Mouse (Mus musculus) midbrain, postnatal 0 days (tissue): Measurements from ENCODE around the gene Cd274. TPM values are rescaled to one million over a fixed set of nuclear protein-coding genes. Genes with fewer than 3 reads are reported as not detected.

Source experiments
- ATAC-seq: fragments of 200-750 bp; cut with Nextera tagmentation; 2 replicates; pipeline ENCODE4 v1.8.0; 2017; ENCODE audit warnings: moderate number of reproducible peaks, mild to moderate bottlenecking, moderate TSS enrichment, moderate library complexity; ENCODE audit not compliant: low FRiP score
- DNase-seq: peaks from one replicate; pipeline ENCODE4 v3.0.0-alpha.2; 2015; ENCODE audit warnings: low spot score
- H3K27ac ChIP-seq: fragments of 300-500 bp; sonication (generic); 2 replicates; pipeline ENCODE4 v1.5.1; 2014; ENCODE audit warnings: low read depth, mild to moderate bottlenecking, low read length, mixed read lengths
- H3K27me3 ChIP-seq: fragments of 300-500 bp; sonication (generic); 2 replicates; pipeline ENCODE4 v1.6.1; 2014; ENCODE audit warnings: low read length, control low read depth, mixed read lengths; ENCODE audit not compliant: insufficient read depth
- H3K36me3 ChIP-seq: fragments of 300-500 bp; sonication (generic); 2 replicates; pipeline ENCODE4 v1.6.1; 2014; ENCODE audit warnings: low read length, control low read depth, mixed read lengths; ENCODE audit not compliant: insufficient read depth
- H3K4me1 ChIP-seq: fragments of 300-500 bp; sonication (generic); 2 replicates; pipeline ENCODE4 v1.6.1; 2014; ENCODE audit warnings: mild to moderate bottlenecking, control low read depth, antibody characterized with exemption, low read length, mixed read lengths; ENCODE audit not compliant: insufficient read depth
- H3K4me2 ChIP-seq: fragments of 300-500 bp; sonication (generic); 2 replicates; pipeline ENCODE4 v1.6.1; 2014; ENCODE audit warnings: low read depth, mild to moderate bottlenecking, low read length, mixed read lengths; ENCODE audit not compliant: poor library complexity, severe bottlenecking
- H3K4me3 ChIP-seq: fragments of 300-500 bp; sonication (generic); 2 replicates; pipeline ENCODE4 v1.5.1; 2014; ENCODE audit warnings: low read depth, mild to moderate bottlenecking, low read length, moderate library complexity
- H3K9ac ChIP-seq: fragments of 300-500 bp; sonication (generic); replicated peaks from 2 replicates; pipeline ENCODE4 v1.6.1; 2014; ENCODE audit warnings: mild to moderate bottlenecking, low read length, moderate library complexity, mixed read lengths; ENCODE audit not compliant: poor library complexity, severe bottlenecking
- H3K9me3 ChIP-seq: fragments of 300-500 bp; sonication (generic); 2 replicates; pipeline ENCODE4 v1.6.1; 2016; ENCODE audit warnings: low read length, control low read depth
- CTCF ChIP-seq: IDR thresholded peaks from 2 replicates; pipeline ENCODE4 v1.5.1; 2016; ENCODE audit warnings: antibody characterized with exemption, mild to moderate bottlenecking
- WGBS: fragments of 180-500 bp; shearing (Covaris S2); extraction: QIAGEN DNeasy Blood & Tissue Kit; methylation state at CpG from one replicate; pipeline ENCODE4 v1.1.7; 2014; 5-methylcytosine and 5-hydroxymethylcytosine counted together
- polyA plus RNA-seq: library from polyadenylated mRNA; unstranded; fragments of >200 nt; fragmentation: Nextera tagmentation; extraction: Ambion mirVana; gene quantifications from 2 replicates; pipeline ENCODE4 v1.2.1, GENCODE M21; 2015
- total RNA-seq: library from RNA; depleted of rRNA; stranded (reverse); fragments of >200 nt; gene quantifications from 2 replicates; pipeline ENCODE4 v1.2.3, GENCODE M21; 2014

The Cd274 gene
- total and polyA plus RNA-seq, 2 experiments from 2014 or later: 0.22 to 0.38 TPM

DNA sequence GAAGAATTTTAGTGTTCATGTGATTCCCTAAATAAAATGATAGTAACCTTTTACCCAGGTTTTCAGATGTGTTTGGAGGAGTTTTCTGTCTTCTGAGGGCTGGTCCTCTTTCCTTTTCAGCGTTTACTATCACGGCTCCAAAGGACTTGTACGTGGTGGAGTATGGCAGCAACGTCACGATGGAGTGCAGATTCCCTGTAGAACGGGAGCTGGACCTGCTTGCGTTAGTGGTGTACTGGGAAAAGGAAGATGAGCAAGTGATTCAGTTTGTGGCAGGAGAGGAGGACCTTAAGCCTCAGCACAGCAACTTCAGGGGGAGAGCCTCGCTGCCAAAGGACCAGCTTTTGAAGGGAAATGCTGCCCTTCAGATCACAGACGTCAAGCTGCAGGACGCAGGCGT lies 6.2 kb downstream of the Cd274 start:
- peak overlapping the region; percentile 45 for H3K4me2 ChIP-seq
- H3K27me3 ChIP-seq: no peaks in the 10 kb centered on the region
- H3K4me1 ChIP-seq: no peaks in the 10 kb centered on the region
- DNase-seq: no peak
- H3K27ac ChIP-seq: no peak overlapping the region
- no peak for ATAC-seq
- no peak for TF ChIP-seq CTCF
- peak overlapping the region; percentile 25 for H3K4me3 ChIP-seq
- H3K36me3 ChIP-seq: no peaks in the 10 kb centered on the region
- H3K9ac ChIP-seq: 0 out of 2 replicates have a peak overlapping the region, but pooled peaks have one; percentile 4
- H3K9me3 ChIP-seq: no peaks in the 10 kb centered on the region
- WGBS: 42% methylated on average over 11 of the region's 11 CpGs

DNA sequence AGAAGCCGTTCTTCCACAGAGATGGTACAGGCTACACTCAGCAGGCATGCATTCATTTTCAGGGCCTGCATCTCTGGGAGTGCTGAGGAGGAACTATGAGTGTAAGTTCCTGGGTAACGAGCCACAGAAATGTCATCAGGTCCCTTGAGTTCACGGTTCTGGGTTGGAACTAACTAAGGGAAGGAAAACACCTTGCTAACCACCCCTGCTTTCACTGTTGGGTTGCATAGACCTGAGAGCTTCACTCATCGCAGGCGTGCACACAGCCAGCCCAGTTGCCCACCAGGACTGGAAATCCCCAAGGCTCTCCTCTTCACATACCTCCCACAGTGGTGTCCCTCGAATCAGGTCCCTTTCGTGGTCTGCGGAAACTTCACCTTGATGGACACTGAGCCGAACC lies 7.7 kb downstream of the Cd274 start:
- no peaks in the 10 kb centered on the region for H3K4me1 ChIP-seq
- ATAC-seq (no peak), DNase-seq (no peak)
- WGBS: 93% methylated on average over 9 of the region's 9 CpGs
- no peak overlapping the region for H3K4me2 ChIP-seq
- H3K9ac ChIP-seq: no peak overlapping the region
- H3K9me3 ChIP-seq: no peaks in the 10 kb centered on the region
- no peaks in the 10 kb centered on the region for H3K36me3 ChIP-seq
- no peak overlapping the region for H3K4me3 ChIP-seq
- no peaks in the 10 kb centered on the region for H3K27me3 ChIP-seq
- H3K27ac ChIP-seq: no peak overlapping the region
- TF ChIP-seq CTCF: no peak

DNA sequence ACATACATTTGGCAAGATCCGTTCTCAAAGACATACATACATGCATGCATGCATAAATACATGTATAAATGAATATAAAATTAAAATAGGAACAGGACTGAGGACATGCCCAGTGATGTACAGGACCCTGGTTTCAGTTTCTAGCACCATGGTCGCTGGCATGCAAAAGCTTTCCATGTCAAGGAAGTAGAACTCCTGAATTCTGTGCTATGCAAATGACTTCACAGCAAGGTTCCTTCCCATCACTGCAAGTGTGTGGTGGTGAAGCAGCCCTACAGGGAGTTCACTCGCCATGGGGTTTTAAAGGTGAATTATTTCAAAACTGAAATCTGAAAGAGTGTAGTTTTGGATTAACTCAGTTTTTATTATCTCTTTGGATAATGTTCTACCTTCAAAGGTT lies 9.1 kb downstream of the Cd274 start:
- H3K9ac ChIP-seq: no peak overlapping the region
- ATAC-seq (no peak), DNase-seq (no peak)
- no peak overlapping the region for H3K27ac ChIP-seq
- no peaks in the 10 kb centered on the region for H3K27me3 ChIP-seq
- H3K36me3 ChIP-seq: no peaks in the 10 kb centered on the region
- no peaks in the 10 kb centered on the region for H3K9me3 ChIP-seq
- TF ChIP-seq CTCF: no peak
- WGBS: 76% methylated on average over 3 of the region's 3 CpGs
- H3K4me1 ChIP-seq: no peaks in the 10 kb centered on the region
- no peak overlapping the region for H3K4me2 ChIP-seq
- no peak overlapping the region for H3K4me3 ChIP-seq

GRCm38 (mm10) chr19:29379839-29380603 lies 12.8 kb downstream of the Cd274 start:
- DNase-seq (no peak), ATAC-seq (no peak)
- no peak overlapping the region for H3K9ac ChIP-seq
- no peaks in the 10 kb centered on the region for H3K36me3 ChIP-seq
- no peaks in the 10 kb centered on the region for H3K4me1 ChIP-seq
- 90% methylated on average over 14 of the region's 14 CpGs for WGBS
- H3K27ac ChIP-seq: no peak overlapping the region
- no peak overlapping the region for H3K4me2 ChIP-seq
- no peaks in the 10 kb centered on the region for H3K9me3 ChIP-seq
- TF ChIP-seq CTCF: no peak
- H3K4me3 ChIP-seq: no peak overlapping the region
- H3K27me3 ChIP-seq: no peaks in the 10 kb centered on the region

DNA sequence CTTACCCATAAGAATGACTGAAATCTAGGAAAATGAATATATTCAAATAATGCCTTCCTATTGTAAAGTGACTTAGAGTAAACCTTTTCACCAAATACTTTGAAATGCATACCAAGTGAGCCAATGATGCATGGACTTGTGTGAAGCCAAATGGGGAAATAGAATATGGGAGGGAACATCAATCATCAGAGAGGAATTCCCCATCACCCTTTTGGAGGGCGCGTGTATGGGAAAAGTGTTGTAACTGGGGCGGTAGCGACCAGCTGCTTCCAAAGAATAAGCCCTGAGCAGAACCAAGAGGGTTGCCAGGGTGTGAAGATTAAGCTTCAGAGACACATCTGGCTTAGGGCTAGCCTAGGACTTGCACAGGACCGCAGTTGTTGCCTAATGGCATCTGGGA lies 16.1 kb downstream of the Cd274 start:
- DNase-seq: no peak
- Histone ChIP-seq H3K27me3 (no peaks in the 10 kb centered on the region), H3K4me3 (no peak overlapping the region), H3K36me3 (no peaks in the 10 kb centered on the region), H3K9me3 (no peaks in the 10 kb centered on the region), H3K4me2 (no peak overlapping the region), H3K9ac (no peak overlapping the region), H3K4me1 (no peaks in the 10 kb centered on the region), H3K27ac (no peak overlapping the region)
- no peak for ATAC-seq
- no peak for TF ChIP-seq CTCF
- WGBS: 95% methylated on average over 5 of the region's 5 CpGs

DNA sequence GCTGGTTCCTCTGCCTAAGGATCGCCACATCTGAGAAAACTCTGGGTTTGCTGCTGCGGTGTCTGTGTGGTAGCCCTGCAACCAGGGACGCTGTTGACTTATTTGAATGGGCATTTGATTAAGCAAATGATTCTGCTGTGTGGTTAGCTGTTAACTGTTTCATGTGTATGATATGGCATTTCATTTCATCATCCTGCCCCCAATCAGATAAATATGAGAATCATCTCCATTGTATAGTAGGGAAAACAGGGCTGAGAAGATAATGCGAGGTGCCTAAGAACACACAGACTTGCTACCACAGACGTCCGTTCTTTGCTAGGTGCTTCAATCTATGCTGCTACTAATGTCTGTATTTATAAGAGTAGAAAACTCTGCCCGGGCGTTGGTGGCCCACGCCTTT lies 17.2 kb downstream of the Cd274 start:
- DNase-seq: no peak
- TF ChIP-seq CTCF: no peak
- no peak overlapping the region for H3K27ac ChIP-seq
- ATAC-seq: no peak
- no peaks in the 10 kb centered on the region for H3K4me1 ChIP-seq
- H3K9ac ChIP-seq: no peak overlapping the region
- H3K36me3 ChIP-seq: no peaks in the 10 kb centered on the region
- no peaks in the 10 kb centered on the region for H3K27me3 ChIP-seq
- H3K4me3 ChIP-seq: no peak overlapping the region
- no peak overlapping the region for H3K4me2 ChIP-seq
- H3K9me3 ChIP-seq: no peaks in the 10 kb centered on the region
- WGBS: 87% methylated on average over 9 of the region's 9 CpGs
